Mouse (Mus musculus) hindbrain, embryonic 11.5 days (tissue): ENCODE measurements at regions not wholly inside any gene's neighbourhood (a gene's known extent, or its start where the extent isn't known, plus 50 kb on each side); places are given as distances from the start of the nearest gene placed in this dataset.

ENCODE experiments used
- ATAC-seq: fragments of 200-750 bp; cut with Nextera tagmentation; 2 replicates; pipeline ENCODE4 v1.8.0; 2017; ENCODE audit warnings: mild to moderate bottlenecking, moderate TSS enrichment, moderate library complexity; ENCODE audit not compliant: low FRiP score
- DNase-seq: peaks from one replicate; pipeline ENCODE4 v3.0.0-alpha.2; 2015; ENCODE audit warnings: low spot score
- H3K27ac ChIP-seq: fragments of 300-500 bp; sonication (generic); 2 replicates; pipeline ENCODE4 v1.5.1; 2014; ENCODE audit warnings: mild to moderate bottlenecking, low read depth, low read length
- H3K27me3 ChIP-seq: fragments of 300-500 bp; sonication (generic); 2 replicates; pipeline ENCODE4 v1.6.1; 2014; ENCODE audit warnings: mild to moderate bottlenecking, low read length, moderate library complexity, mixed read lengths; ENCODE audit not compliant: control insufficient read depth, insufficient read depth
- H3K36me3 ChIP-seq: fragments of 300-500 bp; sonication (generic); 2 replicates; pipeline ENCODE4 v1.6.1; 2014; ENCODE audit warnings: mild to moderate bottlenecking, low read length, moderate library complexity, mixed read lengths; ENCODE audit not compliant: control insufficient read depth, insufficient read depth
- H3K4me1 ChIP-seq: fragments of 300-500 bp; sonication (generic); replicated peaks from 2 replicates; pipeline ENCODE4 v1.6.1; 2014; ENCODE audit warnings: low read length, mixed read lengths; ENCODE audit not compliant: control insufficient read depth, insufficient read depth
- H3K4me2 ChIP-seq: fragments of 300-500 bp; sonication (generic); replicated peaks from 2 replicates; pipeline ENCODE4 v1.6.1; 2014; ENCODE audit warnings: mild to moderate bottlenecking, low read depth, low read length
- H3K4me3 ChIP-seq: fragments of 300-500 bp; sonication (generic); 2 replicates; pipeline ENCODE4 v1.5.1; 2014; ENCODE audit warnings: low read depth, low read length
- H3K9ac ChIP-seq: fragments of 300-500 bp; sonication (generic); 2 replicates; pipeline ENCODE4 v1.6.1; 2014; ENCODE audit warnings: low read depth, low read length
- H3K9me3 ChIP-seq: fragments of 300-500 bp; sonication (generic); 2 replicates; pipeline ENCODE4 v1.6.1; 2016; ENCODE audit warnings: low read length; ENCODE audit not compliant: control insufficient read depth
- WGBS: fragments of 180-500 bp; shearing (Covaris S2); extraction: QIAGEN DNeasy Blood & Tissue Kit; methylation state at CpG from one replicate; pipeline ENCODE4 v1.1.7; 2014; 5-methylcytosine and 5-hydroxymethylcytosine counted together

- H3K4me3 ChIP-seq = no peak overlapping the region
- WGBS = 54% methylated on average over 3 of the region's 3 CpGs
- H3K27me3 ChIP-seq = no peaks in the 10 kb centered on the region
- no peak overlapping the region for H3K27ac ChIP-seq
- no peaks in the 10 kb centered on the region for H3K4me1 ChIP-seq
- DNase-seq = peak; percentile 6
- H3K9me3 ChIP-seq = no peaks in the 10 kb centered on the region
- H3K36me3 ChIP-seq = no peaks in the 10 kb centered on the region
- H3K4me2 ChIP-seq = no peak overlapping the region
- H3K9ac ChIP-seq = no peak overlapping the region
- ATAC-seq = peak; percentile 62
Measured at GRCm38 (mm10) chr3:115462623-115463022, 252.2 kb downstream of the S1pr1 start.
